Mouse (Mus musculus) skeletal muscle tissue, adult 2 months (tissue): ENCODE results near the gene Fam83f.

Experiments used
- DNase-seq: peaks from one replicate; pipeline ENCODE4 v3.0.0-alpha.2; 2012; ENCODE audit warnings: low read depth, low spot score

The Fam83f gene

GRCm38 (mm10) chr15:80664444-80664843 is 7.2 kb upstream of the Fam83f start:
- DNase-seq: no peak

- DNase-seq: no peak
Measured at GRCm38 (mm10) chr15:80672810-80673209, 1.2 kb downstream of the Fam83f start.

GRCm38 (mm10) chr15:80673337-80674095 is 1.9 kb downstream of the Fam83f start:
- DNase-seq: no peak

GRCm38 (mm10) chr15:80674700-80675099 is 3.1 kb downstream of the Fam83f start:
- no peak for DNase-seq

GRCm38 (mm10) chr15:80679515-80680215 is 8.0 kb downstream of the Fam83f start:
- no peak for DNase-seq

GRCm38 (mm10) chr15:80680347-80681030 is 8.8 kb downstream of the Fam83f start:
- no peak for DNase-seq

- DNase-seq: no peak
Measured at GRCm38 (mm10) chr15:80681466-80681881, 9.8 kb downstream of the Fam83f start.

- DNase-seq: no peak
Measured at GRCm38 (mm10) chr15:80682343-80682742, 10.7 kb downstream of the Fam83f start.

GRCm38 (mm10) chr15:80683151-80683550 is 11.5 kb downstream of the Fam83f start:
- DNase-seq: no peak

- no peak for DNase-seq
Measured at GRCm38 (mm10) chr15:80683990-80684389, 12.3 kb downstream of the Fam83f start.

- DNase-seq: no peak
Measured at GRCm38 (mm10) chr15:80684786-80685602, 13.3 kb downstream of the Fam83f start.

- no peak for DNase-seq
Measured at GRCm38 (mm10) chr15:80685603-80685895, 13.9 kb downstream of the Fam83f start.

- DNase-seq: no peak
Measured at GRCm38 (mm10) chr15:80688536-80688935, 16.9 kb downstream of the Fam83f start.

- DNase-seq: no peak
Measured at GRCm38 (mm10) chr15:80693492-80693891, 21.8 kb downstream of the Fam83f start.

- no peak for DNase-seq
Measured at GRCm38 (mm10) chr15:80694125-80694910, 22.7 kb downstream of the Fam83f start.

GRCm38 (mm10) chr15:80697564-80697963 is 25.9 kb downstream of the Fam83f start:
- DNase-seq: no peak

GRCm38 (mm10) chr15:80701481-80702257 is 30.0 kb downstream of the Fam83f start:
- no peak for DNase-seq

GRCm38 (mm10) chr15:80702910-80703309 is 31.3 kb downstream of the Fam83f start:
- no peak for DNase-seq

- no peak for DNase-seq
Measured at GRCm38 (mm10) chr15:80703495-80703894, 31.8 kb downstream of the Fam83f start.

- DNase-seq: peak; percentile 76
Measured at GRCm38 (mm10) chr15:80704267-80704666, 32.6 kb downstream of the Fam83f start.
